Mouse (Mus musculus): Measurements from ENCODE around the gene Mtnr1a.

DNA sequence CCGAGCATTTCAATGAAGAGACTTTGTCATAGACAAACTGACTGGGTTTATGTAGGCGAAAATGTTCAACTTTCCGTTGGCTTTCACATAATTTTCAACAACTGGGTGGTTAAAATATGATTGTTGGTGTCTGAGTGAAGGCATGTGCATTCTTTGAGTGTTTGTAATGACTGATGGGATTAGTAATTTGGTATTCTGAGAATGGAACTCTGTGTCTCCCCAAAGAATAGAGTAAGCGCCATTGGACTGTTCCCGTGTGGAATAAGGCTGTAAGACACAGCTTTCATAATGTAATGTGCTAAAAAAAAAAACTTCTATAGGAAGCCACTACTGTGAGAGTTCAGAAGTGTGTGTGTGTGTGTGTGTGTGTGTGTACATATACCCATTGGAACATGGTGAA, 49.7 kb upstream of the Mtnr1a start:
- TF ChIP-seq JUND (conservative IDR thresholded peaks at IDR 0.05; ENCODE audit: low read depth, low read length) = no peak
- no peak for TF ChIP-seq CTCF (conservative IDR thresholded peaks at IDR 0.05 in 1 of 2, IDR thresholded peaks at IDR 0.05 in 1 of 2; ENCODE audit: low read depth in 2 of 2, low read length in 2 of 2)
